Mouse (Mus musculus): ENCODE measurements around the gene Ankrd44. TPM values are rescaled to one million over a fixed set of nuclear protein-coding genes. Genes with fewer than 3 reads are reported as not detected.

Ankrd44 gene
- polyA plus RNA-seq, 1 experiment, result 0.55 TPM

GRCm38 (mm10) chr1:54639506-54640078 is 286.6 kb downstream of the Ankrd44 start:
- Histone ChIP-seq H3K9me3 (no peaks in the 10 kb centered on the region; the same call in 1 of the 2 replicates), H3K4me3 (replicated peaks) (no peak overlapping the region), H3K4me1 (peaks cover 4% of the 10 kb centered on the region; the same call in 1 of the 2 replicates), H3K36me3 (replicated peaks; ENCODE audit: low read length) (no peaks in the 10 kb centered on the region), H3K27me3 (replicated peaks) (no peaks in the 10 kb centered on the region)
- TF ChIP-seq FLI1 (IDR thresholded peaks at IDR 0.05; ENCODE audit: low read length) (no peak), GATA1 (IDR thresholded peaks at IDR 0.05; ENCODE audit: borderline replicate concordance, low read length) (no peak)

GRCm38 (mm10) chr1:54639076-54639475 is 287.1 kb downstream of the Ankrd44 start:
- TF ChIP-seq GATA1 (IDR thresholded peaks at IDR 0.05; ENCODE audit: borderline replicate concordance, low read length) (no peak), FLI1 (IDR thresholded peaks at IDR 0.05; ENCODE audit: low read length) (no peak)
- no peaks in the 10 kb centered on the region for H3K27me3 ChIP-seq (replicated peaks)
- no peak overlapping the region for H3K4me3 ChIP-seq (replicated peaks)
- no peaks in the 10 kb centered on the region; the same call in 1 of the 2 replicates for H3K9me3 ChIP-seq
- peaks cover 4% of the 10 kb centered on the region; the same call in 1 of the 2 replicates for H3K4me1 ChIP-seq
- no peaks in the 10 kb centered on the region for H3K36me3 ChIP-seq (replicated peaks; ENCODE audit: low read length)

GRCm38 (mm10) chr1:54637340-54637739 is 288.8 kb downstream of the Ankrd44 start:
- H3K36me3 ChIP-seq (replicated peaks; ENCODE audit: low read length), result no peaks in the 10 kb centered on the region
- no peaks in the 10 kb centered on the region for H3K27me3 ChIP-seq (replicated peaks)
- H3K4me3 ChIP-seq (replicated peaks), result no peak overlapping the region
- H3K4me1 ChIP-seq, result no peaks in the 10 kb centered on the region
- H3K9me3 ChIP-seq, result no peaks in the 10 kb centered on the region; the same call in 1 of the 2 replicates
- TF ChIP-seq GATA1 (IDR thresholded peaks at IDR 0.05; ENCODE audit: borderline replicate concordance, low read length) (no peak), FLI1 (IDR thresholded peaks at IDR 0.05; ENCODE audit: low read length) (no peak)

- H3K4me3 ChIP-seq (replicated peaks), result no peak overlapping the region
- no peaks in the 10 kb centered on the region for H3K9me3 ChIP-seq
- no peak for TF ChIP-seq FLI1 (IDR thresholded peaks at IDR 0.05; ENCODE audit: low read length)
- TF ChIP-seq GATA1 (IDR thresholded peaks at IDR 0.05; ENCODE audit: borderline replicate concordance, low read length), result no peak
- H3K36me3 ChIP-seq (replicated peaks; ENCODE audit: low read length), result no peaks in the 10 kb centered on the region
- H3K4me1 ChIP-seq, result peaks cover 7% of the 10 kb centered on the region
- H3K27me3 ChIP-seq (replicated peaks), result no peaks in the 10 kb centered on the region
Measured at GRCm38 (mm10) chr1:54629106-54629505, 297.1 kb downstream of the Ankrd44 start.

GRCm38 (mm10) chr1:54614963-54615362 is 311.2 kb downstream of the Ankrd44 start:
- H3K4me1 ChIP-seq, result no peaks in the 10 kb centered on the region
- H3K36me3 ChIP-seq (replicated peaks; ENCODE audit: low read length), result no peaks in the 10 kb centered on the region
- TF ChIP-seq FLI1 (IDR thresholded peaks at IDR 0.05; ENCODE audit: low read length) (no peak), GATA1 (IDR thresholded peaks at IDR 0.05; ENCODE audit: borderline replicate concordance, low read length) (no peak)
- no peak overlapping the region for H3K4me3 ChIP-seq (replicated peaks)
- H3K27me3 ChIP-seq (replicated peaks), result no peaks in the 10 kb centered on the region
- H3K9me3 ChIP-seq, result peaks cover 15% of the 10 kb centered on the region

GRCm38 (mm10) chr1:54612344-54612743 is 313.8 kb downstream of the Ankrd44 start:
- no peak overlapping the region for H3K4me3 ChIP-seq (replicated peaks)
- H3K4me1 ChIP-seq, result no peaks in the 10 kb centered on the region
- H3K9me3 ChIP-seq, result peaks cover 26% of the 10 kb centered on the region
- no peaks in the 10 kb centered on the region for H3K36me3 ChIP-seq (replicated peaks; ENCODE audit: low read length)
- TF ChIP-seq GATA1 (IDR thresholded peaks at IDR 0.05; ENCODE audit: borderline replicate concordance, low read length) (no peak), FLI1 (IDR thresholded peaks at IDR 0.05; ENCODE audit: low read length) (no peak)
- H3K27me3 ChIP-seq (replicated peaks), result no peaks in the 10 kb centered on the region

GRCm38 (mm10) chr1:54611891-54612290 is 314.3 kb downstream of the Ankrd44 start:
- TF ChIP-seq GATA1 (IDR thresholded peaks at IDR 0.05; ENCODE audit: borderline replicate concordance, low read length), result no peak
- no peak for TF ChIP-seq FLI1 (IDR thresholded peaks at IDR 0.05; ENCODE audit: low read length)
- Histone ChIP-seq H3K27me3 (replicated peaks) (peaks cover 2% of the 10 kb centered on the region), H3K4me3 (replicated peaks) (no peak overlapping the region), H3K9me3 (peaks cover 26% of the 10 kb centered on the region), H3K4me1 (no peaks in the 10 kb centered on the region), H3K36me3 (replicated peaks; ENCODE audit: low read length) (no peaks in the 10 kb centered on the region)

GRCm38 (mm10) chr1:54606936-54607335 is 319.3 kb downstream of the Ankrd44 start:
- Histone ChIP-seq H3K4me3 (replicated peaks) (no peak overlapping the region), H3K4me1 (peaks cover 2% of the 10 kb centered on the region; the same call in 1 of the 2 replicates), H3K36me3 (replicated peaks; ENCODE audit: low read length) (no peaks in the 10 kb centered on the region), H3K9me3 (peaks cover 21% of the 10 kb centered on the region; the same call in 1 of the 2 replicates), H3K27me3 (replicated peaks) (peaks cover 2% of the 10 kb centered on the region)
- TF ChIP-seq GATA1 (IDR thresholded peaks at IDR 0.05; ENCODE audit: borderline replicate concordance, low read length), result no peak
- no peak for TF ChIP-seq FLI1 (IDR thresholded peaks at IDR 0.05; ENCODE audit: low read length)

GRCm38 (mm10) chr1:54601692-54602091 is 324.5 kb downstream of the Ankrd44 start:
- no peaks in the 10 kb centered on the region for H3K36me3 ChIP-seq (replicated peaks; ENCODE audit: low read length)
- H3K9me3 ChIP-seq, result peaks cover 11% of the 10 kb centered on the region; the same call in 1 of the 2 replicates
- no peak overlapping the region for H3K4me3 ChIP-seq (replicated peaks)
- peaks cover 11% of the 10 kb centered on the region; the same call in 1 of the 2 replicates for H3K4me1 ChIP-seq
- no peaks in the 10 kb centered on the region for H3K27me3 ChIP-seq (replicated peaks)
- no peak for TF ChIP-seq GATA1 (IDR thresholded peaks at IDR 0.05; ENCODE audit: borderline replicate concordance, low read length)
- no peak for TF ChIP-seq FLI1 (IDR thresholded peaks at IDR 0.05; ENCODE audit: low read length)

- TF ChIP-seq FLI1 (IDR thresholded peaks at IDR 0.05; ENCODE audit: low read length) (no peak), GATA1 (IDR thresholded peaks at IDR 0.05; ENCODE audit: borderline replicate concordance, low read length) (no peak)
- Histone ChIP-seq H3K4me3 (replicated peaks) (no peak overlapping the region), H3K27me3 (replicated peaks) (no peaks in the 10 kb centered on the region), H3K9me3 (peaks cover 7% of the 10 kb centered on the region; the same call in 1 of the 2 replicates), H3K36me3 (replicated peaks; ENCODE audit: low read length) (no peaks in the 10 kb centered on the region), H3K4me1 (peaks cover 11% of the 10 kb centered on the region; the same call in 1 of the 2 replicates)
Measured at GRCm38 (mm10) chr1:54600275-54600674, 325.9 kb downstream of the Ankrd44 start.

Measured in megakaryocyte, embryonic 14.5 days (primary cell).